Mouse (Mus musculus): Measurements from ENCODE around the gene Cenpl.

DNA sequence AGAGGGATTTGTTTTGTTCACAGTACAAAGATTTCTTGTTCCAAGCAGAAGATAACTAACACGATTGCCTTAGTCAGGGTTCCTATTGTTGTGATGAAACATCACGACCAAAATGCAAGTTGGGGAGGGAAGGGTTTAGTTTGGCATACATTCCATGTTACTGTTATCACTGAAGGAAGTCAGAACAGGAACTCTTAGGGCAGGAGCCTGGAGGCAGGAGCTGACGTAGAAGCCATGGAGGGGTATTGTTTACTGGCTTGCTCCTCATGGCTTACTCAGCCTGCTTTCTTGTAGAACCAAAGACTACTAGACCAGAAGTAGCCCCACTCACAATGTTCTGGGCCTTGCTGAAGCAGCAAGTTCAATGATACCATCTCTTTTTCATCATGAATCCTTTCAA, 23.5 kb upstream of the Cenpl start:
- TF ChIP-seq POLR2A (IDR thresholded peaks at IDR 0.05; ENCODE audit: borderline replicate concordance, extremely low read depth, low read depth, low read length) (no peak), CTCF (IDR thresholded peaks at IDR 0.05; ENCODE audit: insufficient read depth, low read length) (no peak)
